Mouse (Mus musculus): ENCODE measurements at regions not wholly inside any gene's neighbourhood (a gene's known extent, or its start where the extent isn't known, plus 50 kb on each side); places are given as distances from the start of the nearest gene placed in this dataset.
"Not testable (repeated sequence)": the region's sequence is repeated elsewhere in the genome, so short reads cannot be mapped to it uniquely, and the experiment has no call there.

DNA sequence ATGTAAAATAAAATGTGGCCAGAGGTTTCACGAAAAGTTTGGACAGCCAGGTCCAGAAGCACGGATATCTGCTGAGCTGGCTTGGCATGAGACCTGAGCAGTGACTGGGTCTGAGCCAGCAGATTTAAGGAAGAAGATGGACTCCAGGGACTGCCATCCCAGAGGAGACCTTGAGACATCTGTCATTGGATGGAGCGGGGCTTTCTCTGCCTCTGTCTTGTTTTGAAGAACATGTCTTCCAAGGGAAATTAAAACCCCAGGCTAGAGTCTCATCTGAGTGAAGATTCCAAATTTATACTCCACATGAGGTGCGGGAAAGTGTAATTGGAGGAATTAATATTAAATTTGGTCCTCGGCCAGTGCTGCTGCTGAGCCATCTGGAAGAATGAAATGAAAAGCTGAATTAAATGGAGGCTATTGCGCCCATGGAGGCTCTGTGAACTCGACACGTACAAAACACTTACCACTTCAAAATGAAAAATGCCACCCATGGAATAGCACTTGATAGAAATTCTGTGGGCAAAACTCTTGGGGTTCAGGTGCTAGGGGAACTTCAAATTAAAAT lies 129.8 kb upstream of the Adcy2 start:
- H3K27ac ChIP-seq (replicated peaks; ENCODE audit: low read depth, low read length), result no peak overlapping the region
- WGBS, result 88% methylated on average over 8 of the region's 8 CpGs
- no peaks in the 10 kb centered on the region for H3K4me1 ChIP-seq (ENCODE audit: control insufficient read depth, insufficient read depth, low read length)
- no peak overlapping the region for H3K4me2 ChIP-seq (ENCODE audit: low read depth, severe bottlenecking)
- H3K36me3 ChIP-seq (ENCODE audit: control insufficient read depth, insufficient read depth, low read length), result no peaks in the 10 kb centered on the region
- H3K9me3 ChIP-seq (ENCODE audit: control insufficient read depth, low read length), result no peaks in the 10 kb centered on the region
- H3K4me3 ChIP-seq (ENCODE audit: low read depth, low read length), result no peak overlapping the region
- no peak for ATAC-seq (ENCODE audit: insufficient number of reproducible peaks, low FRiP score, low TSS enrichment, low read depth)
- H3K27me3 ChIP-seq (ENCODE audit: control insufficient read depth, insufficient read depth, low read length), result no peaks in the 10 kb centered on the region
- DNase-seq (ENCODE audit: low spot score), result no peak
- H3K9ac ChIP-seq (ENCODE audit: low read length), result no peak overlapping the region

- Histone ChIP-seq H3K4me2 (ENCODE audit: low read depth, severe bottlenecking) (no peak overlapping the region), H3K27ac (replicated peaks; ENCODE audit: low read depth, low read length) (no peak overlapping the region), H3K9ac (ENCODE audit: low read length) (no peak overlapping the region), H3K9me3 (ENCODE audit: control insufficient read depth, low read length) (no peaks in the 10 kb centered on the region), H3K36me3 (ENCODE audit: control insufficient read depth, insufficient read depth, low read length) (no peaks in the 10 kb centered on the region), H3K4me1 (ENCODE audit: control insufficient read depth, insufficient read depth, low read length) (no peaks in the 10 kb centered on the region), H3K4me3 (ENCODE audit: low read depth, low read length) (no peak overlapping the region), H3K27me3 (ENCODE audit: control insufficient read depth, insufficient read depth, low read length) (no peaks in the 10 kb centered on the region)
- 83% methylated on average over 3 of the region's 3 CpGs for WGBS
- DNase-seq (ENCODE audit: low spot score) (no peak), ATAC-seq (ENCODE audit: insufficient number of reproducible peaks, low FRiP score, low TSS enrichment, low read depth) (no peak)
Observed at GRCm38 (mm10) chr13:69127522-69127921, 128.2 kb upstream of the Adcy2 start.

DNA sequence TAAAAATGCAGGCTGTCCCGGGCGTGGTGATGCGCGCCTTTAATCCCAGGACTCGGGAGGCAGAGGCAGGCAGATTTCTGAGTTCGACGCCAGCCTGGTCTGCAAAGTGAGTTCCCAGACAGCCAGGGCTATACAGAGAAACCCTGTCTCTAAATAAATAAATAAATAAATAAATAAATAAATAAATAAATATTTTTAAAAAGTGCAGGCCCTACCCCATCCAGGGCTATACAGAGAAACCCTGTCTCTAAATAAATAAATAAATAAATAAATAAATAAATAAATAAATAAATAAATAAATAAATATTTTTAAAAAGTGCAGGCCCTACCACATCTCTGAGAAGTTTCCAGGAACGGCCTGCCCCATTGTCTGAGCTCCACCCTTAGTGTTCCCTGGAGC lies 119.4 kb upstream of the Adcy2 start:
- H3K27me3 ChIP-seq (ENCODE audit: control insufficient read depth, insufficient read depth, low read length); H3K36me3 ChIP-seq (ENCODE audit: control insufficient read depth, insufficient read depth, low read length); H3K9me3 ChIP-seq (ENCODE audit: control insufficient read depth, low read length); DNase-seq (ENCODE audit: low spot score); H3K4me2 ChIP-seq (ENCODE audit: low read depth, severe bottlenecking); H3K9ac ChIP-seq (ENCODE audit: low read length); H3K27ac ChIP-seq (replicated peaks; ENCODE audit: low read depth, low read length); H3K4me1 ChIP-seq (ENCODE audit: control insufficient read depth, insufficient read depth, low read length); H3K4me3 ChIP-seq (ENCODE audit: low read depth, low read length): not testable (repeated sequence)
- WGBS, result 95% methylated on average over 8 of the region's 8 CpGs
- 0 out of 2 replicates have a peak, but pooled peaks have one; percentile 54 for ATAC-seq (ENCODE audit: insufficient number of reproducible peaks, low FRiP score, low TSS enrichment, low read depth)

DNA sequence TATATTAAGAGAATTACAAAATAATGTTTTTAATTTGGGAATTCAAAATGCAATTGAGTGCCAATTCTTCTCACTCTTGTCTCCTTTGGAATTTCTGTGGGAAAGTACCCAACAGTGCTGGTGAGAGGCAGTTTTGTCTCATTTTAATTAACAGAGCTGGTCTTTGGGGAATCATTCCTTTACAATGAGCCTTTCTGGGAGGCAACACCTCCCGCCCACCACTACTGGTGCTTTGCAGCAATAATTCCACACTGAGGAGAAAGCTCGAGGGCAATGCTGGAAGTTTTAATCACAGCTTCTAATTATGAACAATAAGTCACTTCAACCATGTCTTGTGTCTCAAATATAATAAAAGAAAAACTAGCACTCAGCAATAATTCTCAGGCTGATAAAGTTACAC lies 109.8 kb upstream of the Adcy2 start:
- H3K9me3 ChIP-seq (ENCODE audit: control insufficient read depth, low read length), result no peaks in the 10 kb centered on the region
- no peak overlapping the region for H3K4me2 ChIP-seq (ENCODE audit: low read depth, severe bottlenecking)
- WGBS, result 80% methylated on average over 2 of the region's 2 CpGs
- H3K9ac ChIP-seq (ENCODE audit: low read length), result no peak overlapping the region
- H3K4me1 ChIP-seq (ENCODE audit: control insufficient read depth, insufficient read depth, low read length), result no peaks in the 10 kb centered on the region
- ATAC-seq (ENCODE audit: insufficient number of reproducible peaks, low FRiP score, low TSS enrichment, low read depth), result no peak
- H3K36me3 ChIP-seq (ENCODE audit: control insufficient read depth, insufficient read depth, low read length), result no peaks in the 10 kb centered on the region
- no peaks in the 10 kb centered on the region for H3K27me3 ChIP-seq (ENCODE audit: control insufficient read depth, insufficient read depth, low read length)
- no peak overlapping the region for H3K27ac ChIP-seq (replicated peaks; ENCODE audit: low read depth, low read length)
- H3K4me3 ChIP-seq (ENCODE audit: low read depth, low read length), result no peak overlapping the region
- DNase-seq (ENCODE audit: low spot score), result no peak

DNA sequence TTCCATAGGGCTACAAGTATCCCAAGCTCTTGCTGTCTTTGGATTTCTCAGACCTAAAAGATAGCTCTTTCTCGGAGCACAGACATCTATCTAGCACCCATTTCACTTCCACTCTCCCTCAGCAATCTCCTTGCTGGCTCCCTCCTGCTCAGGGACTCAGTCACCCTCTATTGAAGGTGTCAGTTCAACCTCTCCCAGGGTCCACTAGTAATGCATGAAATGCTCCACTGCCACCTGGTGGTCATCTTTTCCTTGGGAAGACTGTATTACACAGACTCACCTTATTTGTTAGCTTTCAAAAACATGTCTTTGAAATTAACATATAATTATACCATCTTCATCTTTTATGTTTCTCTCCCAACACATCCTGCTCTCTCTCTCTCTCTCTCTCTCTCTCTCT lies 87.3 kb upstream of the Adcy2 start:
- Histone ChIP-seq H3K36me3 (ENCODE audit: control insufficient read depth, insufficient read depth, low read length) (no peaks in the 10 kb centered on the region), H3K27ac (replicated peaks; ENCODE audit: low read depth, low read length) (no peak overlapping the region), H3K27me3 (ENCODE audit: control insufficient read depth, insufficient read depth, low read length) (no peaks in the 10 kb centered on the region), H3K4me2 (ENCODE audit: low read depth, severe bottlenecking) (no peak overlapping the region), H3K9ac (ENCODE audit: low read length) (no peak overlapping the region), H3K4me1 (ENCODE audit: control insufficient read depth, insufficient read depth, low read length) (no peaks in the 10 kb centered on the region), H3K9me3 (ENCODE audit: control insufficient read depth, low read length) (no peaks in the 10 kb centered on the region), H3K4me3 (ENCODE audit: low read depth, low read length) (no peak overlapping the region)
- DNase-seq (ENCODE audit: low spot score) (peak; percentile 74), ATAC-seq (ENCODE audit: insufficient number of reproducible peaks, low FRiP score, low TSS enrichment, low read depth) (no peak)
- 53% methylated on average over 1 of the region's 1 CpGs for WGBS

DNA sequence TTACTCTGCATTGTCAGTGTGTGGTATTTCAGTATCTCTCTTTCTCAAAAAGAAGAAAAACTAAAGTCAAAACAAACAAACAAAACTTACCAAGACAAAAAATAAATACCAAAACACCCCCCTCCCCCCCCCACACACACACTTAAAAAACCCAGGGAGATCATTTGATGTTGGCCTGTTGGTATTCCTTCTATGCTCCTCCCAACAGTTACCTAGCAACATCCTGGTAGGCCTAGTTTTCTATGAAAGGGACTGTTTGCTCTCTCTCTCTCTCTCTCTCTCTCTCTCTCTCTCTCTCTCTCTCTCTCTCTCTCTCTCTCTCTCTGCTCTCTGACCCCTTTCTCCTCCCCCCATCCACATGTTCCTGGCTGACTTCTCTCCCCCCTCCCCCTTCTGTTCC lies 71.0 kb upstream of the Adcy2 start:
- ATAC-seq (ENCODE audit: insufficient number of reproducible peaks, low FRiP score, low TSS enrichment, low read depth), result no peak

DNA sequence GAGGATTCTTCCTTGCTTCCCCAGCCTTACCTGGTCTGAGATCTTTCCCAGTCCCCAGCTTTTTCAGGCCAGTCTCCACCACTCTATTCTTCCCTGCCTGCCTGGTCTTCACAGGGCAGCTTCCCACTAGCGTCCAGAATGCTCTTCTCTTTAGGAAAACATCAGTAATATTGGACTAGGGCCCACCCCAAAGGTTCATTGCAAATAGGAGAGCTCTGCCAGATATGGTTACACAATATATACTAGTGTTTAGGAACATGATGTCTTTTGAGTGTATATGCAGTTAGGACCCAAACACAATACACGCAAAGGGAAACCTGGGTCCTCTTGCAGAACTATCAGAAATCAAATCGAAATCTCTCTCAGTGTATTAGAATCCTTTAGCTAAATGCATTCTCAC lies 70.5 kb upstream of the Adcy2 start:
- H3K27me3 ChIP-seq (ENCODE audit: control insufficient read depth, insufficient read depth, low read length), result no peaks in the 10 kb centered on the region
- 91% methylated on average over 3 of the region's 3 CpGs for WGBS
- DNase-seq (ENCODE audit: low spot score), result no peak
- no peaks in the 10 kb centered on the region for H3K9me3 ChIP-seq (ENCODE audit: control insufficient read depth, low read length)
- H3K4me2 ChIP-seq (ENCODE audit: low read depth, severe bottlenecking), result no peak overlapping the region
- no peak overlapping the region for H3K4me3 ChIP-seq (ENCODE audit: low read depth, low read length)
- no peak for ATAC-seq (ENCODE audit: insufficient number of reproducible peaks, low FRiP score, low TSS enrichment, low read depth)
- no peaks in the 10 kb centered on the region for H3K4me1 ChIP-seq (ENCODE audit: control insufficient read depth, insufficient read depth, low read length)
- H3K36me3 ChIP-seq (ENCODE audit: control insufficient read depth, insufficient read depth, low read length), result no peaks in the 10 kb centered on the region
- H3K27ac ChIP-seq (replicated peaks; ENCODE audit: low read depth, low read length), result no peak overlapping the region
- no peak overlapping the region for H3K9ac ChIP-seq (ENCODE audit: low read length)

More for the DNA sequence above, 71.0 kb upstream of the Adcy2 start:
- Histone ChIP-seq H3K9me3 (ENCODE audit: control insufficient read depth, low read length) (no peaks in the 10 kb centered on the region), H3K4me3 (ENCODE audit: low read depth, low read length) (no peak overlapping the region), H3K4me1 (ENCODE audit: control insufficient read depth, insufficient read depth, low read length) (no peaks in the 10 kb centered on the region), H3K9ac (ENCODE audit: low read length) (no peak overlapping the region), H3K27me3 (ENCODE audit: control insufficient read depth, insufficient read depth, low read length) (no peaks in the 10 kb centered on the region), H3K36me3 (ENCODE audit: control insufficient read depth, insufficient read depth, low read length) (no peaks in the 10 kb centered on the region), H3K27ac (replicated peaks; ENCODE audit: low read depth, low read length) (no peak overlapping the region), H3K4me2 (ENCODE audit: low read depth, severe bottlenecking) (no peak overlapping the region)
- no peak for DNase-seq (ENCODE audit: low spot score)

- no peak overlapping the region for H3K9ac ChIP-seq (ENCODE audit: low read length)
- H3K9me3 ChIP-seq (ENCODE audit: control insufficient read depth, low read length), result no peaks in the 10 kb centered on the region
- DNase-seq (ENCODE audit: low spot score), result no peak
- H3K27ac ChIP-seq (replicated peaks; ENCODE audit: low read depth, low read length), result no peak overlapping the region
- H3K27me3 ChIP-seq (ENCODE audit: control insufficient read depth, insufficient read depth, low read length), result no peaks in the 10 kb centered on the region
- H3K4me1 ChIP-seq (ENCODE audit: control insufficient read depth, insufficient read depth, low read length), result no peaks in the 10 kb centered on the region
- 92% methylated on average over 2 of the region's 2 CpGs for WGBS
- no peak overlapping the region for H3K4me2 ChIP-seq (ENCODE audit: low read depth, severe bottlenecking)
- no peak overlapping the region for H3K4me3 ChIP-seq (ENCODE audit: low read depth, low read length)
- no peaks in the 10 kb centered on the region for H3K36me3 ChIP-seq (ENCODE audit: control insufficient read depth, insufficient read depth, low read length)
- ATAC-seq (ENCODE audit: insufficient number of reproducible peaks, low FRiP score, low TSS enrichment, low read depth), result no peak
Observed at GRCm38 (mm10) chr13:69066636-69067035, 67.3 kb upstream of the Adcy2 start.

- ATAC-seq (ENCODE audit: insufficient number of reproducible peaks, low FRiP score, low TSS enrichment, low read depth) (no peak), DNase-seq (ENCODE audit: low spot score) (no peak)
- Histone ChIP-seq H3K9ac (ENCODE audit: low read length) (no peak overlapping the region), H3K4me1 (ENCODE audit: control insufficient read depth, insufficient read depth, low read length) (no peaks in the 10 kb centered on the region), H3K9me3 (ENCODE audit: control insufficient read depth, low read length) (no peaks in the 10 kb centered on the region), H3K4me2 (ENCODE audit: low read depth, severe bottlenecking) (no peak overlapping the region), H3K4me3 (ENCODE audit: low read depth, low read length) (no peak overlapping the region), H3K36me3 (ENCODE audit: control insufficient read depth, insufficient read depth, low read length) (no peaks in the 10 kb centered on the region), H3K27me3 (ENCODE audit: control insufficient read depth, insufficient read depth, low read length) (no peaks in the 10 kb centered on the region), H3K27ac (replicated peaks; ENCODE audit: low read depth, low read length) (no peak overlapping the region)
- WGBS, result 86% methylated on average over 8 of the region's 8 CpGs
Observed at GRCm38 (mm10) chr13:69065285-69065684, 65.9 kb upstream of the Adcy2 start.
